Mouse (Mus musculus) kidney, embryonic 15.5 days (tissue): ENCODE measurements at regions not wholly inside any gene's neighbourhood (a gene's known extent, or its start where the extent isn't known, plus 50 kb on each side); places are given as distances from the start of the nearest gene placed in this dataset.

ENCODE experiments used
- ATAC-seq: fragments of 200-750 bp; cut with Nextera tagmentation; replicated peaks from 2 replicates; pipeline ENCODE4 v1.8.0; 2017; ENCODE audit warnings: moderate TSS enrichment; ENCODE audit not compliant: low FRiP score
- H3K27ac ChIP-seq: fragments of 300-500 bp; sonication (generic); 2 replicates; pipeline ENCODE4 v1.5.1; 2015; ENCODE audit warnings: mild to moderate bottlenecking, inconsistent platforms
- H3K27me3 ChIP-seq: fragments of 300-500 bp; sonication (generic); 2 replicates; pipeline ENCODE4 v1.6.1; 2015; ENCODE audit warnings: inconsistent platforms
- H3K36me3 ChIP-seq: fragments of 300-500 bp; sonication (generic); 2 replicates; pipeline ENCODE4 v1.6.1; 2015; ENCODE audit warnings: inconsistent platforms
- H3K4me1 ChIP-seq: fragments of 300-500 bp; sonication (generic); 2 replicates; pipeline ENCODE4 v1.6.1; 2015; ENCODE audit warnings: inconsistent platforms
- H3K4me2 ChIP-seq: fragments of 300-500 bp; sonication (generic); 2 replicates; pipeline ENCODE4 v1.6.1; 2015; ENCODE audit warnings: moderate library complexity, mild to moderate bottlenecking, inconsistent platforms
- H3K4me3 ChIP-seq: fragments of 300-500 bp; sonication (generic); replicated peaks from 2 replicates; pipeline ENCODE4 v1.5.1; 2015; ENCODE audit warnings: mild to moderate bottlenecking, inconsistent platforms
- H3K9ac ChIP-seq: fragments of 300-500 bp; sonication (generic); 2 replicates; pipeline ENCODE4 v1.6.1; 2015; ENCODE audit warnings: mild to moderate bottlenecking, inconsistent platforms
- H3K9me3 ChIP-seq: fragments of 300-500 bp; sonication (generic); replicated peaks from 2 replicates; pipeline ENCODE4 v1.6.1; 2016; ENCODE audit warnings: inconsistent platforms
- WGBS: fragments of 180-500 bp; shearing (Covaris S2); methylation state at CpG from one replicate; pipeline ENCODE4 v1.1.7; 2015; ENCODE audit warnings: mixed read lengths; 5-methylcytosine and 5-hydroxymethylcytosine counted together

DNA sequence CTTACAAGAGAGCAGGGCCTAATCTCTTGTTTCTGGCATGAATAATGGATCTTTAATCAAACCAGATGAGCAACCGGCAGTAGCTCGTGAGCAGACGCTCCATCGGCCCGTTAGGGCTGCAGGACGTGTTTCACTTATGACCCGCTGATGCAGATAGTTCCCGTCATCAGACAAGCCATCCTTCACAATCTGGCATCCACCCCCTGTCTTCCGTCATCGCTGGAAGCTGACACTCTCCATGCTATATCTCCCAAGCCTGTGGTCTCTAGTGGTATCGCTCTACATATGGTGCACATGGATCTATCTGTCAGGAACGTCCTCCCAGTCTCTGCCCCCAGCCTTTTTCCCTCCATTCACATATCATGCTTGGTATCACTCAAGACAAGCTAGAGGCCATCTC is 137.0 kb downstream of the Hlx start:
- H3K4me2 ChIP-seq: no peak overlapping the region
- 76% methylated on average over 12 of the region's 12 CpGs for WGBS
- ATAC-seq: no peak

DNA sequence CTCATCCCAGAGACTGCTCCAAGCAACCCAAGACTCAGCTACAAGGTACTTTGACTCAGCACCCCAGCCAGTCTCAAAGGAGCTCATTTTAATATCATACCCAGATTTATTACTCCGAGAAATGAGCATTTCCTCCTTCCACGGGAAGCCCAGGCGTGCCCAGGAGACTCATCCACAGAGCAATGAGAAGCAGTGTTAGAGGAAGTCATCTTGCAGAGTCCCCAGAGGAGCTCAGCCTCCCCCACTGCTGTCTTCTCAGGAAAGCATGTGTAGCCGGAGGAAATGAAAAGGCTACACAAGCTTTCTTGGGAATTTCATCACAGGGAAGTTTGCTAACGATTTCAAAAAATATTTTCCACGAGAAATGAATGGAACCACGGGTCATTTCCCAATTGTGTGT is 141.8 kb downstream of the Hlx start:
- Histone ChIP-seq H3K27me3 (0 out of 2 replicates have a peak, but pooled peaks cover 5% of the 10 kb centered on the region), H3K4me3 (no peak overlapping the region), H3K9ac (no peak overlapping the region), H3K4me1 (peaks cover 7% of the 10 kb centered on the region), H3K36me3 (no peaks in the 10 kb centered on the region), H3K27ac (no peak overlapping the region), H3K9me3 (no peaks in the 10 kb centered on the region), H3K4me2 (no peak overlapping the region)
- ATAC-seq: no peak
- 60% methylated on average over 7 of the region's 7 CpGs for WGBS

More for the DNA sequence above, 137.0 kb downstream of the Hlx start:
- Histone ChIP-seq H3K9ac (no peak overlapping the region), H3K27ac (no peak overlapping the region), H3K4me1 (peaks cover 7% of the 10 kb centered on the region), H3K27me3 (0 out of 2 replicates have a peak, but pooled peaks cover 5% of the 10 kb centered on the region), H3K4me3 (no peak overlapping the region), H3K36me3 (no peaks in the 10 kb centered on the region), H3K9me3 (no peaks in the 10 kb centered on the region)

DNA sequence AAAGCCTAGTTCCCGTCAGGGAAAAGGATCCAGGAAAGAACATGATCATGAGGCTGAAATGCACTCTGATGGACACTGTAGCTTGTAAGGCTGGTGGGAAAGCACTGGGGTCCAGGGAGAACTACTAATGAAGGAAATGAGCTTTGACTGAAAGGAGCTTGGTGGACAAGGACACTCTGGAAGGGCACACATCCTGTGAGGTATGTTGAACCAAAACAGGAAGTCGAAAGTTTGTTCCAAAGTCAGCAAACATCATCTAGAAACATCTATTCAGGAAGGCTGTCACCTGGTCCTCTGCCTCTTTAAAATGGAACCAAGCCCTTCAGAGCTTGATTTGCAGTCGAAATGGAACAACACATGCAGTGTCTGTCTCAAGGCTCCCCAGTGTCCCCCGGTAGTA is 143.1 kb downstream of the Hlx start:
- Histone ChIP-seq H3K27me3 (0 out of 2 replicates have a peak, but pooled peaks cover 5% of the 10 kb centered on the region), H3K9me3 (no peaks in the 10 kb centered on the region), H3K27ac (no peak overlapping the region), H3K4me2 (no peak overlapping the region), H3K4me1 (peaks cover 5% of the 10 kb centered on the region), H3K36me3 (no peaks in the 10 kb centered on the region), H3K4me3 (no peak overlapping the region), H3K9ac (no peak overlapping the region)
- 69% methylated on average over 4 of the region's 4 CpGs for WGBS
- ATAC-seq: no peak

DNA sequence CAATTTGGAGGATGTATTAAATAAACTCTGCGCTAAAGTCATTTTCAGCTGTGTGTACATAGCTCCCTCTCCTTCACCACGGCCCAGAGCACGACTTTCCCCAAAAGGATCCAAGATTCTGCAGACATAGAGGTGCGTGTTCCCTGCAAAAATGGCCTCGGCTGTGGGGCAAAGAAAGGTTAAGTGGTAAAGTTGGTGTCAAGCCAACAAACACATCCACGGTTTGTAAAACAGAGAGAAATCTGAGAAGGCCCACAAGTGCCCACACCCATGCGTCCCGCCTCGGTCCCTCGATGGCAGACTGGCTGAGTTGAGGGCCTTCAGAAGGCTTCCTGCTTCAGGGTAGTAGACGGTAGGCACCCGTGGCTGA is 147.9 kb downstream of the Hlx start:
- Histone ChIP-seq H3K4me3 (no peak overlapping the region), H3K27me3 (peaks cover 3% of the 10 kb centered on the region; the same call in 1 of the 2 replicates), H3K36me3 (no peaks in the 10 kb centered on the region), H3K9ac (no peak overlapping the region), H3K27ac (no peak overlapping the region), H3K4me1 (peaks cover 9% of the 10 kb centered on the region), H3K4me2 (no peak overlapping the region), H3K9me3 (no peaks in the 10 kb centered on the region)
- WGBS: 33% methylated on average over 12 of the region's 12 CpGs
- no peak for ATAC-seq

DNA sequence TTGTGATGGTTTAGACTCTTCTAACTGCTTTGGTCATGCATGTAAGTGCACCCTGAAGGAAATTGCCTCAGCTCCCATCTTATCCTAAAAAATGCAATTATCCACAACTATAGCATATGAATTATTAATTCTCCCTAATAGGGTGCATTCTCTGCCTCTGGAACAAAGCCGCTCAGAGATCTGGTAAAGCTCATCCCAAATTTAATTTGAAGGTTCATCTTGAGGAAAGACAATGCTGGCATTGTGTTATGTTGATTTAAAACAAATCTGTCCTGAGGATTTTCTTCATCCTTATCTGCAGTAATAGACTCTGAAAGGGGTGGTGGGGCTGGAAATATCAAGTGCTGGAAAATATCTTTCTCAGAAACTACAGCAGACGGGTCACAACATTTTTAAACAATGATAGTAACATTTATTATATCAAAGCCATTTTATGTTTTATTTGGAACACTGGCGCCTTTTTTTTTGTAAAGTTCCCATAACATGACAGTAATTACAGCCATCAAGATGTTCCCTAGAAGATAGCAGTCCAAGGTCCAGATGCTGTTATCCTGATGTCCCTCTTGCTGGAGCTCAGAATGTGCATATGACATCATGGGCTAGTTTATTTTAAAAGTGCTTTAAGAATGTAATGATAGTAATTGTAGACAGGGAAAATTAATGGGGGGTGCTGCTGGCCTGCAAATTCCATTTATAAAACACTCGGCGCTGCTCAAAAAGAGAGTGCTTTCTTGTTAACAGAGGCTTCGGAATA is 148.5 kb downstream of the Hlx start:
- Histone ChIP-seq H3K9ac (no peak overlapping the region), H3K27me3 (peaks cover 3% of the 10 kb centered on the region; the same call in 1 of the 2 replicates), H3K4me2 (no peak overlapping the region), H3K27ac (no peak overlapping the region), H3K36me3 (no peaks in the 10 kb centered on the region), H3K4me3 (no peak overlapping the region), H3K4me1 (peaks cover 9% of the 10 kb centered on the region), H3K9me3 (no peaks in the 10 kb centered on the region)
- 65% methylated on average over 6 of the region's 6 CpGs for WGBS
- ATAC-seq: no peak

DNA sequence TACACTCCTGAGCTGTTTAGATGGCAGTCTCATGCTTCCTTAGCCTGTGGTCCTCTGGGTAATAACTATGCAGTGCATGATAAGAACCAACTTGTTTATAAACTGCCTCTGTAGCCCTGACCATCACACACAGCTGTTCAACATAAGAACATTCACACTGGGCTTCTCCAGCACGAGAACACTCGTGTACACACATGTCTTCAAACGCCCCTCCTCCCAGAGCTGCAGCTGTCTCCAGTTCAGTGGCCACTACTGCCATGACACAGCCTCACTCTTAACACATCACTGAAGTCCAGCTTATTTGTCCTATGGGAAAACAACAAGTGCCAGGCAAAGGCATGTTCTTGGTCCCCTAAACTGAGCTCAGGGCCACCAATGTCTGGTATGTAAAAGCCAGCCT is 152.9 kb downstream of the Hlx start:
- Histone ChIP-seq H3K9me3 (no peaks in the 10 kb centered on the region), H3K36me3 (no peaks in the 10 kb centered on the region), H3K9ac (no peak overlapping the region), H3K4me2 (no peak overlapping the region), H3K27ac (no peak overlapping the region), H3K27me3 (peaks cover 3% of the 10 kb centered on the region; the same call in 1 of the 2 replicates), H3K4me3 (no peak overlapping the region), H3K4me1 (peaks cover 7% of the 10 kb centered on the region)
- 77% methylated on average over 3 of the region's 3 CpGs for WGBS
- ATAC-seq: no peak

DNA sequence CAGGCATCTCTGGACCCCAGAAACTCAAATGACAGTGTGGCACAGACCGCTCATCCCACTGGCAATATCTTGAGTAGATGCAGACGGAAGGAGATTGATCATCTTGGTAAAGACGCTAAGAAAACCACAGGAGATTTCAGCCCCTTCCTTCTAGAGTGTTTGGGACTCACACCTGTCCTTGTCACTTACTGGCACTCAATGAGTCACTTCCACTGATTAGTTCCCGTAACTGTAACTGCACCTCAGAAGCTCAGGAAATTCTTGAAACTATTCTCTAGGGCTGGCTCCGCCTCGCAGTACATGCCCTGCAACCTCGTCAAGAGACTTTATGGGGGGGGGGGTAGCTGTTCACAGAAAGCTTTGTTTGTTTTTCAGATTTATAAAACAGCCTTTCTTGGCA is 155.9 kb downstream of the Hlx start:
- ATAC-seq: no peak
- no peaks in the 10 kb centered on the region for H3K36me3 ChIP-seq
- no peak overlapping the region for H3K4me2 ChIP-seq
- H3K9me3 ChIP-seq: no peaks in the 10 kb centered on the region
- H3K4me1 ChIP-seq: 0 out of 2 replicates have a peak, but pooled peaks cover under 1% of the 10 kb centered on the region
- peaks cover 3% of the 10 kb centered on the region; the same call in 1 of the 2 replicates for H3K27me3 ChIP-seq
- WGBS: 67% methylated on average over 7 of the region's 7 CpGs
- H3K4me3 ChIP-seq: no peak overlapping the region
- no peak overlapping the region for H3K27ac ChIP-seq
- no peak overlapping the region for H3K9ac ChIP-seq

DNA sequence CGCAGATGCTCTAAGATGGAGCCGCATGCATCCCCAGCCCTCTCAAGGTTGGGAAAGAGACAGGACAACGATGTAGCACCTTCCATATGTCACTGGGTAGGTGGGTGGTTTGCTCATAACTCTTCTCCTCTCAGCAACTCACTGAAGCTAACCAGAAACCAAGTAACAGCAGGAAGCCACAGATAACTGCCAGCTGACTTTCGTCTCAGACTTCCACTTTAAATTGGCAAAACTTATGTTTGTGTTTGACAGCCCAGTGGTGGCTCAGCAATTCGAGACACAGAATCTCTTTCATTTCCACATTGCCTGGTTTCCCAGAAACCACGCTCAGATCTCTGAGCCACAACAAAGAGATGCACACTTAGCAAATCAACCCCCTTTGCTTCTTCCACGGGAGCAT is 159.1 kb downstream of the Hlx start:
- no peak for ATAC-seq
- 61% methylated on average over 7 of the region's 7 CpGs for WGBS

DNA sequence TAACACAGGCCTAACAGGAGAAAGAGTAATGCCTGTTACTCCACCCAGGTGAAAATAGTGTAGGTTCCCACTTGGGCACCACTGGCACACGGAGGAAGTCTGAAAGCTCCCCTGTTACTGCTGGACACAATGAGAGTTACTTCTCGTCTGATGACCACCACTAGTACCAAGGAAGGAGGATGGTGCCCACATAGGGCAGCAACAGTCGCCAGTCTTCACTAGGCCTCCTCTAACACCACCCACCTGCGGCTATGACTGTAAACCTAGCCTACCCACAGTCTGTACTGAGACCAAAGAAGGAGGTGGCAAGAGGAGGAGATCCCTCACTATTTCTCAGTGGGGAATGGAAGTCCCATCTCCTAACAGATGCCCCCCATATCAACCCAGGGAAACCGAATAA is 161.7 kb downstream of the Hlx start:
- 91% methylated on average over 5 of the region's 5 CpGs for WGBS

More for the DNA sequence above, 159.1 kb downstream of the Hlx start:
- Histone ChIP-seq H3K27me3 (peaks cover 5% of the 10 kb centered on the region; the same call in 1 of the 2 replicates), H3K9ac (no peak overlapping the region), H3K4me3 (no peak overlapping the region), H3K27ac (no peak overlapping the region), H3K4me2 (no peak overlapping the region), H3K36me3 (no peaks in the 10 kb centered on the region), H3K4me1 (no peaks in the 10 kb centered on the region), H3K9me3 (no peaks in the 10 kb centered on the region)

DNA sequence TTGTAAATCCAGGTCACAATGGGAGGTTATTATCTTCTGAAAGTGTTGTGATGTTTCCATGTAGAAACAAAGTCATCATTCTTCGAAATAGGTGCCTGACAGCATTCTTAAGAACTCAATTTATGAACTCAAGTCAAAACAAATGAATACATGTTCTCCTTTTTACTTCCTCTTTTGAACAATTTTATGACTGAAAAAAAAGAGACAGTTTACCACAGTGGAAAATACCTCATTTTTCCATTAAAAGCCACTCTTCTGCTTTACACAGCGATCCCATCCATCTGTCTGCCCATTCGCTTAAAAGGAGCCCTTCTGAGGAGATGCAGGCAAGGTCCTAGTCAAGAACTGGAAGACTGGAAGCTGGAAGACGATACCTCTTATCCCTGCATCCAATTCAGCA is 169.5 kb downstream of the Hlx start:
- 0 out of 2 replicates have a peak, but pooled peaks cover 3% of the 10 kb centered on the region for H3K27me3 ChIP-seq
- no peak for ATAC-seq
- no peak overlapping the region for H3K9ac ChIP-seq
- no peak overlapping the region for H3K4me2 ChIP-seq
- no peaks in the 10 kb centered on the region for H3K4me1 ChIP-seq
- no peak overlapping the region for H3K27ac ChIP-seq
- H3K36me3 ChIP-seq: no peaks in the 10 kb centered on the region
- no peak overlapping the region for H3K4me3 ChIP-seq
- WGBS: 89% methylated on average over 4 of the region's 4 CpGs
- no peaks in the 10 kb centered on the region for H3K9me3 ChIP-seq

More for the DNA sequence above, 161.7 kb downstream of the Hlx start:
- Histone ChIP-seq H3K27ac (no peak overlapping the region), H3K9ac (no peak overlapping the region), H3K27me3 (peaks cover 5% of the 10 kb centered on the region; the same call in 1 of the 2 replicates), H3K9me3 (no peaks in the 10 kb centered on the region), H3K4me3 (no peak overlapping the region), H3K36me3 (no peaks in the 10 kb centered on the region), H3K4me1 (no peaks in the 10 kb centered on the region), H3K4me2 (no peak overlapping the region)
- no peak for ATAC-seq

DNA sequence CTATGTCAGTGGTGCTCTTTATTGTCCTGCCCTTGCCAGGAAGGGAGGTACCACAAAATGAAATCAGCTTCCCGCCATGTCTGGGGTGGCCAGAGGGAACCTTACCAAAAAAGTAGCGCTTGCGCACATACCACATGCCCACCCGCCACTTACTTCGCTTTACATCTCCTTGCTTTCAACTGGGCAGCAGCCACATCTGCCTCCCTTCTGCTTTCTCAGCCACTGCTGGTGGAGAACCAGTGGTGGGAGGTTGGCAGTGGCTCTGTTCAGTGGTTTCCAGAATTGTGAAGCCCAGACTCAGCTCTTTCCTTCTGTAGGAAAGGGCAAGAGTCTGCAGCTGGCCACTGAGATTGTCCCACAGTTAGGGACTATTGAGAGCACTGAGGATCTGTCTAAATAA is 170.2 kb downstream of the Hlx start:
- Histone ChIP-seq H3K4me2 (no peak overlapping the region), H3K27me3 (0 out of 2 replicates have a peak, but pooled peaks cover 3% of the 10 kb centered on the region), H3K4me1 (no peaks in the 10 kb centered on the region), H3K9ac (no peak overlapping the region), H3K9me3 (no peaks in the 10 kb centered on the region), H3K27ac (no peak overlapping the region), H3K4me3 (no peak overlapping the region), H3K36me3 (no peaks in the 10 kb centered on the region)
- no peak for ATAC-seq
- WGBS: 87% methylated on average over 5 of the region's 5 CpGs

DNA sequence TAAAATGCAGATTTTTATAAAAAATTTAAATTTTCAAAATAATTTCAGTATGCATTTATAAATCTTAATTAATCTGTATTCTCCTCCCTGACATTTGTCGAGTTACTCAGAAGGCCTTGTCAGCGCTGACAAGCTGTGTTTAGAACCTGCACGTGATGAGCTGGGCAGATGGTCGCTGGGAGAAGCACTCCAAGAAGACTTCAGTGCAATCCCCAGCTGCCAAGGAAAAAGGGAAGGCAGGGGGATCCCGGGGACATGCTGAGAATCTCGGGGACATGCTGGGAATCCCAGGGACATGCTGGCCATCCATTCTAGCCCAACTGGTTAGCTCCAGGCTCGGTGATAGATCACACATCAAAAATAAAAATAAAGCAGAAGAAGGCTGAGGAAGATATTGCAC is 172.9 kb downstream of the Hlx start:
- WGBS: 69% methylated on average over 7 of the region's 7 CpGs
- no peak for ATAC-seq
- Histone ChIP-seq H3K4me2 (no peak overlapping the region), H3K4me1 (no peaks in the 10 kb centered on the region), H3K27ac (no peak overlapping the region), H3K36me3 (no peaks in the 10 kb centered on the region), H3K4me3 (no peak overlapping the region), H3K27me3 (peaks cover 3% of the 10 kb centered on the region; the same call in 1 of the 2 replicates), H3K9me3 (no peaks in the 10 kb centered on the region), H3K9ac (no peak overlapping the region)

DNA sequence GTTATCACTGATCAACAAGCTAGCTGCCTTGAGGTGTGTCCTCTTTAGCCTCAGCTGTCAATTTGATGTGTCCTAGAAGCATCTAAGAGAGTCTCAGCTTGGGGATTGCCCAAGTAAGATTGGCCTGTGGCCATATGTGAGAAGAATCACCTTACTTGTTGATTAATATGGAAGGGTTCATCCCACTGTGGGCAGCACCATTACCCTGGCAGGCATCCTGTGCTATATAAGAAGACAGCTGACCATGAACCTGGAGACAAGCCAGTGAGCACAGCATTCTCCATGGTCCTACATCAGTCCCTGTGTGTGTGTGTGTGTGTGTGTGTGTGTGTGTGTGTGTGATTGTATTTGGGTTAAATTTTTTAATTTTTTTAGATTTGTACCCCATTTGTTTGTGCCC is 178.6 kb downstream of the Hlx start:
- ATAC-seq: no peak
- peaks cover 32% of the 10 kb centered on the region for H3K27me3 ChIP-seq

More for the DNA sequence above, 178.6 kb downstream of the Hlx start:
- Histone ChIP-seq H3K9ac (no peak overlapping the region), H3K4me2 (no peak overlapping the region), H3K4me3 (no peak overlapping the region), H3K4me1 (no peaks in the 10 kb centered on the region), H3K9me3 (no peaks in the 10 kb centered on the region), H3K27ac (no peak overlapping the region), H3K36me3 (no peaks in the 10 kb centered on the region)
